Mouse (Mus musculus) embryonic facial prominence, embryonic 15.5 days (tissue): Measurements from ENCODE around the gene Myo1e. TPM values are rescaled to one million over a fixed set of nuclear protein-coding genes. Genes with fewer than 3 reads are reported as not detected.
A peak's percentile ranks its signal among the peaks of the same experiment; 100 is the strongest.

Source experiments
- ATAC-seq: fragments of 200-750 bp; cut with Nextera tagmentation; 2 replicates; pipeline ENCODE4 v1.8.0; 2017; ENCODE audit warnings: low read depth, moderate TSS enrichment; ENCODE audit not compliant: insufficient number of reproducible peaks, low FRiP score, low TSS enrichment
- H3K27ac ChIP-seq: fragments of 300-500 bp; sonication (generic); replicated peaks from 2 replicates; pipeline ENCODE4 v1.5.1; 2015; ENCODE audit warnings: mild to moderate bottlenecking, inconsistent platforms
- H3K27me3 ChIP-seq: fragments of 300-500 bp; sonication (generic); 2 replicates; pipeline ENCODE4 v1.6.1; 2015; ENCODE audit warnings: inconsistent platforms
- H3K36me3 ChIP-seq: fragments of 300-500 bp; sonication (generic); 2 replicates; pipeline ENCODE4 v1.6.1; 2015; ENCODE audit warnings: mild to moderate bottlenecking, inconsistent platforms
- H3K4me1 ChIP-seq: fragments of 300-500 bp; sonication (generic); 2 replicates; pipeline ENCODE4 v1.6.1; 2015; ENCODE audit warnings: inconsistent platforms
- H3K4me2 ChIP-seq: fragments of 300-500 bp; sonication (generic); replicated peaks from 2 replicates; pipeline ENCODE4 v1.6.1; 2015; ENCODE audit warnings: mild to moderate bottlenecking, inconsistent platforms
- H3K4me3 ChIP-seq: fragments of 300-500 bp; sonication (generic); replicated peaks from 2 replicates; pipeline ENCODE4 v1.5.1; 2015; ENCODE audit warnings: mild to moderate bottlenecking, inconsistent platforms
- H3K9ac ChIP-seq: fragments of 300-500 bp; sonication (generic); 2 replicates; pipeline ENCODE4 v1.6.1; 2015; ENCODE audit warnings: inconsistent platforms
- H3K9me3 ChIP-seq: fragments of 300-500 bp; sonication (generic); replicated peaks from 2 replicates; pipeline ENCODE4 v1.6.1; 2016; ENCODE audit warnings: inconsistent platforms
- WGBS: fragments of 180-500 bp; shearing (Covaris S2); methylation state at CpG from one replicate; pipeline ENCODE4 v1.1.7; 2015; 5-methylcytosine and 5-hydroxymethylcytosine counted together
- polyA plus RNA-seq: library from polyadenylated mRNA; unstranded; fragments of >200 nt; fragmentation: Nextera tagmentation; extraction: Ambion mirVana; gene quantifications from 2 replicates; pipeline ENCODE4 v1.2.1, GENCODE M21; 2015

The Myo1e gene
- polyA plus RNA-seq, 1 experiment from 2014 or later = 26.4 TPM

DNA sequence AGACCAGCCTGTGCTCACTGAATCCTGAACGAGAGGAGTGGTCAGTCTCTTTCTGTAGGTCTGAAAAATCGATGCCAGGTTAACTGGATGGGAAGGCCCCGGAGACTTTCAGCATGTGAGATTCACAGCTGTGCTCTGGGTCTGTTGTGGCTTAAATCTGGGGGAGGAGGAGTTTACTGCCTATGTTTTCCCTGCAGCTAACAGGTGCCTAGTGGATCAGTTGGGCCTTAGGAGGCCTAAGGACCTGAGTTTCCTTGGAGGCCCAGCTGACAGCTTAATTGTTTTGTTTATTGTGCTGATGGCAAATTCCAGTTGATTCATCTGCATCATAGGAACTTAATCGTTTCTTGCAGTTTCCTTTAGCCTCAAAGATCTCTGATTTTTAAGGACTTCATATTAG, 16.0 kb downstream of the Myo1e start:
- no peak overlapping the region for H3K27ac ChIP-seq
- no peak for ATAC-seq
- 47% methylated on average over 4 of the region's 4 CpGs for WGBS

DNA sequence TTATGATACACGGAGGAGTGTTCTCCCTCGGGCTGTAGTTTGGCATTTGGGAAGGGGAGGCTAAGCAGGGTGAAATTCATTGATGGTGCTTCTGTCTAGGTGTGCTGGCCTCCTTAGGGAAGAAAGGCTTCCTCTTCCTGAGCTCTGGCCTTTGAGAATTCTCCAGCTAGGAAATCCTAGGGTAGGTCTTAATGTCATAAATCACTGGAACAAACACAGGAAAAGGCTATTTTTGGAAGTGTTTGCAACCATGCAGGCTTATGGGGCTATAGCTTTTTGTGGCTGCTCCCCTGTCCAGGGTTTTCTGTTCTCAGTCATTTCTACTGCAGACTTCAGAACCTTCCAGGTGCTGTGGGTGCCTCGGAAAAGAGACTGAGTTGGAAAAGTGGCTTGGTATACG, 16.9 kb downstream of the Myo1e start:
- no peaks in the 10 kb centered on the region for H3K27me3 ChIP-seq
- no peak overlapping the region for H3K4me2 ChIP-seq
- no peak for ATAC-seq
- H3K9me3 ChIP-seq = no peaks in the 10 kb centered on the region
- no peaks in the 10 kb centered on the region for H3K36me3 ChIP-seq
- no peak overlapping the region for H3K27ac ChIP-seq
- H3K9ac ChIP-seq = no peak overlapping the region
- H3K4me1 ChIP-seq = peaks cover 9% of the 10 kb centered on the region; the same call in 1 of the 2 replicates
- H3K4me3 ChIP-seq = no peak overlapping the region
- WGBS = 65% methylated on average over 4 of the region's 4 CpGs

More for the DNA sequence above, 16.0 kb downstream of the Myo1e start:
- Histone ChIP-seq H3K27me3 (no peaks in the 10 kb centered on the region), H3K9ac (no peak overlapping the region), H3K4me2 (no peak overlapping the region), H3K9me3 (no peaks in the 10 kb centered on the region), H3K4me3 (no peak overlapping the region), H3K36me3 (no peaks in the 10 kb centered on the region), H3K4me1 (peaks cover 9% of the 10 kb centered on the region; the same call in 1 of the 2 replicates)

DNA sequence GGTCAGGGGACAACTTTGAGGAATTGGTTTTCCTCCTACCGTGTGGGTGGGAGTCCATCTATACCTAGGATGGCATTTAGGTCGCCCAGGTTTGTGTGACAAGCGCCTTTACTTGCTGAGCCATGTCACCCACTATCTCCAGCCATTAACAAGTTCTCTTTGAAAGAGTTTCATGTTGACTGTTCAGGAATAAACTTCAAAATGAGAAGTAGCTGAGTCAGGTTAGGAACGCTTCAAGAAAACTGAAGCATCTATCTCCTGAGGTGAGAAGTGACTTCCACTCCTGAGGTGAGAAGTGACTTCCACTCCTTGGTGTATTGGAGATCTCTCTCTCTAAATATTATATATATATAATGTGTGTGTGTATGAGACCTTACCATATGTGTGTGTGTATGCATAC, 19.2 kb downstream of the Myo1e start:
- Histone ChIP-seq H3K27ac (no peak overlapping the region), H3K27me3 (no peaks in the 10 kb centered on the region), H3K9ac (no peak overlapping the region), H3K9me3 (no peaks in the 10 kb centered on the region), H3K4me3 (no peak overlapping the region), H3K4me1 (peaks cover 13% of the 10 kb centered on the region; the same call in 1 of the 2 replicates), H3K4me2 (no peak overlapping the region), H3K36me3 (no peaks in the 10 kb centered on the region)
- 90% methylated on average over 4 of the region's 4 CpGs for WGBS
- ATAC-seq = no peak

DNA sequence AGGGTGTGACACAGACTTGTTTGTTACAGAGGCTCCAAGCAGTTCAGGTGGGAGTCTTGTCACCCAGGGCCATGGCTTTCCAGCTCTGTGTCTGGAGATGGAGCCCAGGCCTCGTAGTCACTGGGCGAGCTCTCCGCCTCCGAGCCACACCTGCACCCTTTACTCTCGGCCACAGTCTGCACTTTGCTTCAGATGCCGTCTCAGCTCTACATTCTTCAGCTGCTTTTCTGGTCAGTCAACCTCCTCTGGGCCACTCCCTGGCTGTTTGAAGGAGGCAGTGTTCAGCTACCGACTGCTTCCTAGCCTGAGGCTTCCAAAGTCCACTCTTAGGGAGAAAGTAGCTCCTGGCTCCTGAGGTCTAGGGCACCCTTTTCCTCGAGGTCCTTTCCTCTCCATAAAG, 22.7 kb downstream of the Myo1e start:
- Histone ChIP-seq H3K27ac (no peak overlapping the region), H3K4me3 (no peak overlapping the region), H3K27me3 (no peaks in the 10 kb centered on the region), H3K4me1 (peaks cover 4% of the 10 kb centered on the region; the same call in 1 of the 2 replicates), H3K4me2 (no peak overlapping the region), H3K36me3 (no peaks in the 10 kb centered on the region), H3K9me3 (no peaks in the 10 kb centered on the region), H3K9ac (no peak overlapping the region)
- 65% methylated on average over 8 of the region's 8 CpGs for WGBS
- no peak for ATAC-seq

DNA sequence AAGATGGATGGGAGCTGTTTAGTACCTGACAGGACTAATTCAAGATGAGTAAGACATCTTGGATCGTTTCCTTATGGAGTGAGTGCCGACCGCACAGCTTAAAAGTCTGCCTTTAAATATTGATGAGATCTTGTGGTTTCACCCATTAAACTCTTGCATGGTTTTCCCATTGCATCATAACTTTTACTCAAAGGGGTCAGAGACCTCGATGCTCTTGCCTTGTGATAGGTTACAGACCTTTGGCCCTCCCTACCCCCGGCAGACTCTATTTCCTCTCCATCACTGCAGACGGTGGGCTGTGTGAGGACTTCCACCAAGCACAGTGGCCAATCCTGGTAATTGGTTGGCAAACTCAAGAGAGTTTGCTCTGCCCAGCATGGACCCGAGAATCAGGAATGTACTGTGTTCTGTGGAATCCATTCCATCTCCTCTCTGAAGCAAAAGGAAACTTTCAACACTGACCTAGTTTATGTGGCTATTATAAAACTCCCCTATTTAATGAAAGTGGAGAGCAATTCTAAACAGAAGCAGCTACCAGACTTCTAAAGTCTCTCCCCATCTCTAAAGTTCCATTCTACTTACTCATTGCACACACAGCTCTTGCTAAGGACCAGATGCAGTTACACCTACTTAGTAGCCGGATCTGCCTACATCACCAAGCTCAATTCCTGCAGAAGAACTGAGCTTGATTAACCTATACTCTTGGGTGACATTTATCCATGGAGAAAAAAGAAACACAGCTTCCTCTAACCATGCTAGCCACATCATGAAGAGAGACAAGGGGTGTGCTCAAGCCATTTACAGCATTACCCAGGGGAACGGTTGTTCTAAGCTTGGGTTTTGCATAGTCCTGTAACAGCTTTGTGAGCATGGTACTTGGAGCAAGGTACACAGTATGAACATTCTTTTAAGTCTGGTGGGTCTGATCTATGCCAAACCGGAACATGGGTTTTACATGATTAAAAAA, 25.2 kb downstream of the Myo1e start:
- no peak overlapping the region for H3K4me2 ChIP-seq
- no peak overlapping the region for H3K27ac ChIP-seq
- H3K9me3 ChIP-seq = no peaks in the 10 kb centered on the region
- H3K4me3 ChIP-seq = no peak overlapping the region
- no peaks in the 10 kb centered on the region for H3K36me3 ChIP-seq
- no peak overlapping the region for H3K9ac ChIP-seq
- peaks cover 4% of the 10 kb centered on the region; the same call in 1 of the 2 replicates for H3K4me1 ChIP-seq
- 77% methylated on average over 10 of the region's 10 CpGs for WGBS
- H3K27me3 ChIP-seq = no peaks in the 10 kb centered on the region
- ATAC-seq = no peak

- no peak for ATAC-seq
- Histone ChIP-seq H3K9me3 (no peaks in the 10 kb centered on the region), H3K27me3 (no peaks in the 10 kb centered on the region), H3K4me3 (no peak overlapping the region), H3K4me1 (peaks cover 18% of the 10 kb centered on the region), H3K4me2 (no peak overlapping the region), H3K27ac (no peak overlapping the region), H3K9ac (no peak overlapping the region), H3K36me3 (no peaks in the 10 kb centered on the region)
- 72% methylated on average over 3 of the region's 3 CpGs for WGBS
Measured at GRCm38 (mm10) chr9:70237136-70237535, 30.0 kb downstream of the Myo1e start.

- Histone ChIP-seq H3K4me1 (peaks cover 23% of the 10 kb centered on the region), H3K36me3 (no peaks in the 10 kb centered on the region), H3K27me3 (no peaks in the 10 kb centered on the region), H3K9ac (no peak overlapping the region), H3K4me3 (no peak overlapping the region), H3K9me3 (no peaks in the 10 kb centered on the region), H3K4me2 (no peak overlapping the region), H3K27ac (no peak overlapping the region)
- no peak for ATAC-seq
- WGBS = 50% methylated on average over 2 of the region's 2 CpGs
Measured at GRCm38 (mm10) chr9:70237561-70237960, 30.4 kb downstream of the Myo1e start.

DNA sequence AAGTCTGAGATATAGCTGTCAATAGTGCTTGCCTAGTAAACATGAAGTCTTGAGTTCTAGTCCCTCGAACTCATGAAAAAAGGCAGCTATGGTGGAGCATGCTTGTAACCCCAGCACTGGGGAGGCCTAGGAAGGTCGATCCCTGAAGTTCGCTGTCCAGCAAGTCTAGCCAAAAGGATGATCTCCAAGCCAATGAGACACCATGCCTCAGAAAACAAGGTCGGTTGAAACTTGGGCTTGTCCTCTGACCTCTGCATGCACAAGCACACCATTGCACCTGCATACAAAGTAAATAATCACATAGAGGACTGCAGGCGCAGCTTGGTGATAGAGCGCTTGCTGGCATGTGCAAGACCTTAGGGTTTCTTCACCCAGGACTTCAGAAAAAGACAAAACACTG, 31.2 kb downstream of the Myo1e start:
- WGBS = 89% methylated on average over 6 of the region's 6 CpGs
- Histone ChIP-seq H3K4me1 (peaks cover 29% of the 10 kb centered on the region), H3K4me3 (no peak overlapping the region), H3K27me3 (no peaks in the 10 kb centered on the region), H3K4me2 (no peak overlapping the region), H3K36me3 (no peaks in the 10 kb centered on the region), H3K27ac (no peak overlapping the region), H3K9me3 (no peaks in the 10 kb centered on the region), H3K9ac (no peak overlapping the region)
- no peak for ATAC-seq

- no peaks in the 10 kb centered on the region for H3K9me3 ChIP-seq
- peaks cover 33% of the 10 kb centered on the region for H3K4me1 ChIP-seq
- ATAC-seq = no peak
- H3K36me3 ChIP-seq = no peaks in the 10 kb centered on the region
- H3K27me3 ChIP-seq = no peaks in the 10 kb centered on the region
- H3K4me3 ChIP-seq = no peak overlapping the region
- no peak overlapping the region for H3K9ac ChIP-seq
- WGBS = 65% methylated on average over 3 of the region's 3 CpGs
- H3K4me2 ChIP-seq = no peak overlapping the region
- no peak overlapping the region for H3K27ac ChIP-seq
Measured at GRCm38 (mm10) chr9:70239229-70239628, 32.1 kb downstream of the Myo1e start.

- H3K36me3 ChIP-seq = no peaks in the 10 kb centered on the region
- peak overlapping the region; percentile 73 for H3K27ac ChIP-seq
- H3K4me1 ChIP-seq = peaks cover 33% of the 10 kb centered on the region
- ATAC-seq = no peak
- H3K4me2 ChIP-seq = no peak overlapping the region
- H3K9me3 ChIP-seq = no peaks in the 10 kb centered on the region
- WGBS = 32% methylated on average over 16 of the region's 16 CpGs
- no peaks in the 10 kb centered on the region for H3K27me3 ChIP-seq
- no peak overlapping the region for H3K9ac ChIP-seq
- H3K4me3 ChIP-seq = no peak overlapping the region
Measured at GRCm38 (mm10) chr9:70240703-70241410, 33.7 kb downstream of the Myo1e start.

- no peaks in the 10 kb centered on the region for H3K9me3 ChIP-seq
- no peaks in the 10 kb centered on the region for H3K27me3 ChIP-seq
- H3K27ac ChIP-seq = peak overlapping the region; percentile 73
- H3K9ac ChIP-seq = no peak overlapping the region
- H3K4me3 ChIP-seq = no peak overlapping the region
- peaks cover 34% of the 10 kb centered on the region for H3K4me1 ChIP-seq
- H3K36me3 ChIP-seq = no peaks in the 10 kb centered on the region
- no peak overlapping the region for H3K4me2 ChIP-seq
- 32% methylated on average over 8 of the region's 8 CpGs for WGBS
- ATAC-seq = peak; percentile 61
Measured at GRCm38 (mm10) chr9:70241411-70241961, 34.3 kb downstream of the Myo1e start.
